Mouse (Mus musculus) heart, adult 2 months (tissue): ENCODE measurements at regions not wholly inside any gene's neighbourhood (a gene's known extent, or its start where the extent isn't known, plus 50 kb on each side); places are given as distances from the start of the nearest gene placed in this dataset.

Experiments used
- CTCF ChIP-seq: fragments of 200-600 bp; IDR thresholded peaks from 2 replicates; pipeline ENCODE4 v1.8.1; 2022; ENCODE audit warnings: antibody characterized with exemption, mild to moderate bottlenecking, moderate library complexity
- EP300 ChIP-seq: fragments of 200-500 bp; IDR thresholded peaks from 2 replicates; pipeline ENCODE4 v1.6.1; 2011; ENCODE audit warnings: low read depth, low read length, control low read depth; ENCODE audit not compliant: insufficient read depth
- POLR2A ChIP-seq: fragments of 200-500 bp; IDR thresholded peaks from 2 replicates; pipeline ENCODE4 v1.6.1; 2011; ENCODE audit warnings: mild to moderate bottlenecking, low read depth, low read length, control low read depth; ENCODE audit not compliant: insufficient read depth

GRCm38 (mm10) chr5:64575896-64576295, 227.3 kb upstream of the Klf3 start:
- TF ChIP-seq CTCF, result no peak
- TF ChIP-seq EP300, result no peak
- no peak for TF ChIP-seq POLR2A
